Mouse (Mus musculus): Measurements from ENCODE around the gene Zfp607a.

Gene Zfp607a

GRCm38 (mm10) chr7:27928818-27929695, 71.7 kb downstream of the Zfp607a start, which contains the start of gene Zfp974:
Zfp974 (minus strand) TSS chr7:27929460.
- CTCF ChIA-PET, result interaction anchor here in 1 of 4 experiments (1.1 kb wide), 1 partner anchor 121 kb away, joined by 4 read pairs; the partner anchor contains the start of gene Psmc4
- POLR2A ChIA-PET, result interaction anchor here in 1 of 4 experiments (0.7 to 1.3 kb wide), 4 partner anchors 15 to 90 kb away, joined by 3 to 5 read pairs (median 3); partner anchors contain the start of genes Zfp59 and Zfp780b

Data from embryonic stem cell, embryonic (primary cell).